Mouse (Mus musculus): ENCODE results near the gene Mcmbp. TPM values are rescaled to one million over a fixed set of nuclear protein-coding genes. Genes with fewer than 3 reads are reported as not detected.

Mcmbp gene
- 15.4 and 36.0 TPM in 2 replicates for polyA plus RNA-seq (2012; rRNA removed)

GRCm38 (mm10) chr7:128740334-128740733 lies at the start of gene Mcmbp:
Gene Mcmbp, minus strand, starts transcription at chr7:128740495.
- H3K36me3 ChIP-seq (ENCODE audit: control insufficient read depth, insufficient read depth, low read length), result no peaks in the 10 kb centered on the region

GRCm38 (mm10) chr7:128790045-128790444 lies 49.8 kb upstream of the Mcmbp start:
- peaks cover 2% of the 10 kb centered on the region; the same call in 1 of the 2 replicates for H3K36me3 ChIP-seq (ENCODE audit: control insufficient read depth, insufficient read depth, low read length)
- no peak overlapping the region for H3K4me3 ChIP-seq (ENCODE audit: low read depth, low read length)
- WGBS, result 64% methylated on average over 4 of the region's 4 CpGs
- no peaks in the 10 kb centered on the region for H3K27me3 ChIP-seq (ENCODE audit: control insufficient read depth, insufficient read depth, low read length)
- H3K27ac ChIP-seq (ENCODE audit: insufficient read depth, low read depth, low read length), result no peak overlapping the region
- TF ChIP-seq CTCF (IDR thresholded peaks at IDR 0.05; ENCODE audit: extremely low read depth, insufficient read length, insufficient replicate concordance, low read depth, low read length) (no peak), POLR2A (IDR thresholded peaks at IDR 0.05; ENCODE audit: low read depth, low read length) (no peak)
- no peaks in the 10 kb centered on the region for H3K4me1 ChIP-seq (ENCODE audit: control insufficient read depth, insufficient read depth, insufficient read length, low read length)

More at GRCm38 (mm10) chr7:128740334-128740733, at the start of gene Mcmbp:
- H3K4me1 ChIP-seq (ENCODE audit: control insufficient read depth, insufficient read depth, insufficient read length, low read length), result peaks cover 17% of the 10 kb centered on the region; the same call in 1 of the 2 replicates
- H3K27me3 ChIP-seq (ENCODE audit: control insufficient read depth, insufficient read depth, low read length), result no peaks in the 10 kb centered on the region
- H3K27ac ChIP-seq (ENCODE audit: insufficient read depth, low read depth, low read length), result peak within 1 kb of the TSS; percentile 68
- peak within 1 kb of the TSS; percentile 94 for H3K4me3 ChIP-seq (ENCODE audit: low read depth, low read length)
- TF ChIP-seq POLR2A (IDR thresholded peaks at IDR 0.05; ENCODE audit: low read depth, low read length) (peak; percentile 72), CTCF (IDR thresholded peaks at IDR 0.05; ENCODE audit: extremely low read depth, insufficient read length, insufficient replicate concordance, low read depth, low read length) (no peak)
- WGBS, result under 1% methylated on average over 35 of the region's 35 CpGs

GRCm38 (mm10) chr7:128781846-128782245 lies 41.6 kb upstream of the Mcmbp start:
- peaks cover 60% of the 10 kb centered on the region for H3K36me3 ChIP-seq (ENCODE audit: control insufficient read depth, insufficient read depth, low read length)
- no peak overlapping the region for H3K27ac ChIP-seq (ENCODE audit: insufficient read depth, low read depth, low read length)
- TF ChIP-seq CTCF (IDR thresholded peaks at IDR 0.05; ENCODE audit: extremely low read depth, insufficient read length, insufficient replicate concordance, low read depth, low read length), result no peak
- TF ChIP-seq POLR2A (IDR thresholded peaks at IDR 0.05; ENCODE audit: low read depth, low read length), result no peak
- no peaks in the 10 kb centered on the region for H3K4me1 ChIP-seq (ENCODE audit: control insufficient read depth, insufficient read depth, insufficient read length, low read length)
- 91% methylated on average over 3 of the region's 3 CpGs for WGBS
- H3K4me3 ChIP-seq (ENCODE audit: low read depth, low read length), result no peak overlapping the region
- H3K27me3 ChIP-seq (ENCODE audit: control insufficient read depth, insufficient read depth, low read length), result no peaks in the 10 kb centered on the region

GRCm38 (mm10) chr7:128779305-128779704 lies 39.0 kb upstream of the Mcmbp start:
- no peaks in the 10 kb centered on the region for H3K4me1 ChIP-seq (ENCODE audit: control insufficient read depth, insufficient read depth, insufficient read length, low read length)
- H3K36me3 ChIP-seq (ENCODE audit: control insufficient read depth, insufficient read depth, low read length), result peaks cover 75% of the 10 kb centered on the region
- peak; percentile 65; the same call in 1 of the 2 replicates for TF ChIP-seq CTCF (IDR thresholded peaks at IDR 0.05; ENCODE audit: extremely low read depth, insufficient read length, insufficient replicate concordance, low read depth, low read length)
- TF ChIP-seq POLR2A (IDR thresholded peaks at IDR 0.05; ENCODE audit: low read depth, low read length), result no peak
- no peak overlapping the region for H3K27ac ChIP-seq (ENCODE audit: insufficient read depth, low read depth, low read length)
- H3K27me3 ChIP-seq (ENCODE audit: control insufficient read depth, insufficient read depth, low read length), result no peaks in the 10 kb centered on the region
- 47% methylated on average over 6 of the region's 6 CpGs for WGBS
- H3K4me3 ChIP-seq (ENCODE audit: low read depth, low read length), result no peak overlapping the region

DNA sequence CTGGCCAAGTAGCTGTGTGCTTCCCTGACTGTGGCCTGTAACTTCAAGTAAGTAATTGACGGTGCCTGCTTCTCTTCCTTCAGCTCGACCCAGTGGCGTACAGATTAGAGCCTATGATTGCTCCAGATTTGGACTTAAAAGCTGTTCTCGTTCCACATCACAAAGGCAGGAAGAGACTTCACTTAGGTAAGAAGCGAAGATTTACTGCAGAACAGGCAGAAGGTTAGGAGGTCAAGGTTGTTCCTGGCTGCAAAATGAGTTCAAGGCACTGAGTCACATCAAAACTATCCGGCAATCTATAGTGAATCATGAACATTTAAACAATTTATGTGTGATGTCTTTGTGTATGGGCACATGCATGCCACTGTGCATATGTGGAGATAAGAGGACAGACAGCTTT lies 36.9 kb upstream of the Mcmbp start:
- no peak overlapping the region for H3K27ac ChIP-seq (ENCODE audit: insufficient read depth, low read depth, low read length)
- no peak overlapping the region for H3K4me3 ChIP-seq (ENCODE audit: low read depth, low read length)
- 87% methylated on average over 6 of the region's 6 CpGs for WGBS
- TF ChIP-seq CTCF (IDR thresholded peaks at IDR 0.05; ENCODE audit: extremely low read depth, insufficient read length, insufficient replicate concordance, low read depth, low read length), result no peak
- TF ChIP-seq POLR2A (IDR thresholded peaks at IDR 0.05; ENCODE audit: low read depth, low read length), result no peak
- no peaks in the 10 kb centered on the region for H3K4me1 ChIP-seq (ENCODE audit: control insufficient read depth, insufficient read depth, insufficient read length, low read length)
- no peaks in the 10 kb centered on the region for H3K27me3 ChIP-seq (ENCODE audit: control insufficient read depth, insufficient read depth, low read length)
- H3K36me3 ChIP-seq (ENCODE audit: control insufficient read depth, insufficient read depth, low read length), result peaks cover 78% of the 10 kb centered on the region

DNA sequence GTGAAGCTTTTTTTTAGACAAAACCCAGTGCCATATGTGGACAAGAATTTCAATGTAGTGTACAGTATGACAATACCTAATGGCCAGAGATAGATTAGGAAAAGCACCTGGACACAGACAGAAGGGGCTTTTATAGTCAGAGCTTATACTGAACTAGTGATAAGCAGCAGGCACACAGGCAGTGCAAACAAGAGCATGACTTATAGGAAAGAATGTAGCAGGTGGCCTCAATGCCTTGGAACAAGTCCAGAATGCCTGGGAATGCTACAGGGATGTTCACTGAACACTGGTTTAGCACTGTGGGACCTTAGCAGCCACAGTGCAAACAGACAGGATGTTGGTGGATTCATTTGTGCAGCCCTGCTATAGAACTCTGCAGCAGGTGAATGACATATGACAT lies 26.4 kb upstream of the Mcmbp start:
- Histone ChIP-seq H3K27me3 (ENCODE audit: control insufficient read depth, insufficient read depth, low read length) (no peaks in the 10 kb centered on the region), H3K4me1 (ENCODE audit: control insufficient read depth, insufficient read depth, insufficient read length, low read length) (no peaks in the 10 kb centered on the region), H3K27ac (ENCODE audit: insufficient read depth, low read depth, low read length) (no peak overlapping the region), H3K36me3 (ENCODE audit: control insufficient read depth, insufficient read depth, low read length) (peaks cover 76% of the 10 kb centered on the region), H3K4me3 (ENCODE audit: low read depth, low read length) (no peak overlapping the region)
- no peak for TF ChIP-seq POLR2A (IDR thresholded peaks at IDR 0.05; ENCODE audit: low read depth, low read length)

DNA sequence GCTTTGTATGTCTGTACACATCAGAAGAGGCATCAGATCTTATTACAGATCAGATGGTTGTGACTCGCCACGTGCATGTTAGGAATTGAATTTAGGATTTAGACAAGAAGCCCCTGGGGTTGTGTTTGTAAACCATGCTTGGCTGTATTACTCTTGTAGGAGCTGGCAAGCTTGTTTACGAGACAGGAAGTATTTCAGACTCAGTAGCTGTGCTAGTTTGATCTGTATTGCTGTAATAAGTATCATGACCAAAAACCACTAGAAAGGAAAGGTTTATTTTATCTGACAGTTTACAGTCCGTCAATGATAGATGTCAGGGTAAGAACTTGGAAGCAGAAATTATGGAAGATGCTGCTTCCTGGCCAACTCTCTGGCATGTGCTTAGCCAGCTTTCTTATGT lies 18.7 kb upstream of the Mcmbp start:
- no peaks in the 10 kb centered on the region for H3K27me3 ChIP-seq (ENCODE audit: control insufficient read depth, insufficient read depth, low read length)
- 86% methylated on average over 4 of the region's 4 CpGs for WGBS
- no peaks in the 10 kb centered on the region for H3K4me1 ChIP-seq (ENCODE audit: control insufficient read depth, insufficient read depth, insufficient read length, low read length)
- TF ChIP-seq CTCF (IDR thresholded peaks at IDR 0.05; ENCODE audit: extremely low read depth, insufficient read length, insufficient replicate concordance, low read depth, low read length), result no peak
- no peak for TF ChIP-seq POLR2A (IDR thresholded peaks at IDR 0.05; ENCODE audit: low read depth, low read length)
- no peak overlapping the region for H3K27ac ChIP-seq (ENCODE audit: insufficient read depth, low read depth, low read length)
- peaks cover 73% of the 10 kb centered on the region for H3K36me3 ChIP-seq (ENCODE audit: control insufficient read depth, insufficient read depth, low read length)
- H3K4me3 ChIP-seq (ENCODE audit: low read depth, low read length), result no peak overlapping the region

DNA sequence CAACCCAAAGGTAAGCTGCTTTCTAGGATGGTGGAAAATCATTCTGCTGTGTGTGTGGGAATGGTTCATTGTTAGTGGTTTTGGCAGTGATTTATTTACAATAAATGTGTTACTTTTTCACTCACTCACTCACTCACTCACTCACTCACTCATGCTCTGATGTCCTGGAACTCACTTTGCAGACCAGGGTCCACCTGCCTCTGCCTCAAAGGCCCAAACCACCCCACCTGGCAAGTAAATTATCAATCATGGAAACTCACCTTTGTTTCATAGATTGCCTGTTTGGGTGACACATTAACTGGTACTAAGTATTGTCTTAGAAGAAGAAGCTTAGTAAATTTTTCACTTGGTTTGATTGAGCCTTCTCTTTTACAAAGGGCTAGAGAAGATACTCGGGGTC lies 15.1 kb upstream of the Mcmbp start:
- H3K36me3 ChIP-seq (ENCODE audit: control insufficient read depth, insufficient read depth, low read length), result peaks cover 65% of the 10 kb centered on the region
- H3K27me3 ChIP-seq (ENCODE audit: control insufficient read depth, insufficient read depth, low read length), result no peaks in the 10 kb centered on the region
- no peaks in the 10 kb centered on the region for H3K4me1 ChIP-seq (ENCODE audit: control insufficient read depth, insufficient read depth, insufficient read length, low read length)
- H3K27ac ChIP-seq (ENCODE audit: insufficient read depth, low read depth, low read length), result no peak overlapping the region
- TF ChIP-seq CTCF (IDR thresholded peaks at IDR 0.05; ENCODE audit: extremely low read depth, insufficient read length, insufficient replicate concordance, low read depth, low read length), result no peak
- TF ChIP-seq POLR2A (IDR thresholded peaks at IDR 0.05; ENCODE audit: low read depth, low read length), result no peak
- 64% methylated on average over 1 of the region's 1 CpGs for WGBS
- H3K4me3 ChIP-seq (ENCODE audit: low read depth, low read length), result no peak overlapping the region
